Mouse (Mus musculus): ENCODE measurements around the gene Nfix. TPM values are rescaled to one million over a fixed set of nuclear protein-coding genes. Genes with fewer than 3 reads are reported as not detected.

Gene Nfix
- total RNA-seq, 4 experiments from 2014 or later: 288 to 356 (median 295) TPM

GRCm38 (mm10) chr8:84653092-84653631 is 147.0 kb downstream of the Nfix start:
- DNase-seq (ENCODE audit: low spot score): no peak

GRCm38 (mm10) chr8:84650213-84650612 is 149.9 kb downstream of the Nfix start:
- no peak for DNase-seq (ENCODE audit: low spot score)

Other genes starting within 250 kb of the Nfix start
- 10 to 100 TPM; 12.8 to 26.9 (median 17.4) TPM for gene Ier2, start 137.5 kb downstream of the Nfix start, total RNA-seq (2022)
- 10 to 100 TPM; 30.9 to 41.7 (median 38.5) TPM for gene Trmt1, start 114.0 kb downstream of the Nfix start, total RNA-seq (2022)
- 10 to 100 TPM; 26.7 to 36.0 (median 33.4) TPM for gene Nacc1, start 112.5 kb downstream of the Nfix start, total RNA-seq (2022)
- 1 to 10 TPM; 3.5 to 4.8 (median 4.3) TPM for gene Lyl1, start 98.9 kb downstream of the Nfix start, total RNA-seq (2022)
- under 1 TPM in 1 of 4 experiments, not detected in 3; 0.66 TPM for gene G430095P16Rik, start 77.3 kb downstream of the Nfix start, total RNA-seq (2022)
- gene Dand5, start 22.5 kb upstream of the Nfix start, total RNA-seq (2022): 10 to 100 TPM; 10.3 to 13.2 (median 12.0) TPM
- gene Gadd45gip1, start 31.2 kb upstream of the Nfix start, total RNA-seq (2022): 10 to 100 TPM; 31.0 to 34.9 (median 33.1) TPM
- 10 to 100 TPM; 82.8 to 92.9 (median 89.3) TPM for gene Rad23a, start 40.3 kb upstream of the Nfix start, total RNA-seq (2022)
- gene Calr, start 46.6 kb upstream of the Nfix start, total RNA-seq (2022): 100 to 1,000 TPM; 330 to 410 (median 343) TPM
- gene Farsa, start 56.6 kb upstream of the Nfix start, total RNA-seq (2022): 10 to 100 TPM; 19.9 to 24.6 (median 22.9) TPM
- gene Syce2, start 71.8 kb upstream of the Nfix start, total RNA-seq (2022): 1 to 10 TPM; 2.2 to 5.9 (median 4.1) TPM
- gene Gcdh, start 93.6 kb upstream of the Nfix start, total RNA-seq (2022): 10 to 100 TPM; 77.8 to 99.2 (median 86.0) TPM
- not detected for gene Klf1, start 101.6 kb upstream of the Nfix start, total RNA-seq (2022)
- gene Dnase2a, start 108.2 kb upstream of the Nfix start, total RNA-seq (2022): 10 to 100 TPM in 3 of 4 experiments, 1 to 10 TPM in 1; 7.9 to 15.7 (median 12.3) TPM
- gene Mast1, start 137.0 kb upstream of the Nfix start, total RNA-seq (2022): under 1 TPM; 0.06 to 0.19 (median 0.13) TPM
- gene Rtbdn, start 146.6 kb upstream of the Nfix start, total RNA-seq (2022): not detected
- gene Gm49661, start 169.1 kb upstream of the Nfix start, total RNA-seq (2022): 1 to 10 TPM in 2 of 4 experiments, not detected in 2; 2.4 to 5.9 TPM
- gene Prdx2, start 169.2 kb upstream of the Nfix start, total RNA-seq (2022): 100 to 1,000 TPM; 644 to 711 (median 676) TPM
- 10 to 100 TPM; 41.9 to 61.3 (median 55.0) TPM for gene Rnaseh2a, start 169.4 kb upstream of the Nfix start, total RNA-seq (2022)
- 10 to 100 TPM; 17.8 to 32.3 (median 23.9) TPM for gene Junb, start 178.4 kb upstream of the Nfix start, total RNA-seq (2022)
- 1 to 10 TPM; 1.9 to 3.5 (median 2.7) TPM for gene Hook2, start 190.3 kb upstream of the Nfix start, total RNA-seq (2022)
- gene Best2, start 214.2 kb upstream of the Nfix start, total RNA-seq (2022): not detected
- 10 to 100 TPM; 63.5 to 72.5 (median 65.4) TPM for gene Asna1, start 224.9 kb upstream of the Nfix start, total RNA-seq (2022)
- gene Trir, start 226.5 kb upstream of the Nfix start, total RNA-seq (2022): 10 to 100 TPM; 76.6 to 90.6 (median 78.6) TPM
- gene Tnpo2, start 236.6 kb upstream of the Nfix start, total RNA-seq (2022): 10 to 100 TPM; 29.6 to 32.4 (median 30.8) TPM